Mouse (Mus musculus): ENCODE results near the gene Nnat.

Gene Nnat

DNA sequence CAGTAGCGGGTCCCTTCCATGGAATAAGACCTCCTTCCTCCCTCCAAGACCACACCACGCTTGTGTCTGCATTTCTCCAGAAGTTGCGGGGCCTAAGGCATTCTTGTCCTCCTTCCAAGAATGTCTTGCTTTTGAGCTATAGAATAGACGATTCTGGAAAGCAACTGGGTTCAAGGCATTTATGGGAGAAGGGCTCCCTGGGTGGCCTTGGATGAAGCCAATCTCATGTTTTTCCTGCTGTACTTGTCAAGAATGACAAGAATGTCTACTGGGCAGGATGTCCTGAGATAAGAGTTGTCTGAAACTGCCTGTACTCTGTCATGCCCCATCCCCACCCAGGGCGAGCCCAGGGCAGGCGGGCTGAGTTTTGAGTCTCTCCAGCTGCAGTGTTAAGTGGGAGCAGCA lies 41.6 kb downstream of the Nnat start:
- intact Hi-C loops (cut with DNase I), result loop anchor here (10.0 kb wide), 2 partner anchors 603 to 743 kb away; no protein-coding TSS in a partner anchor

DNA sequence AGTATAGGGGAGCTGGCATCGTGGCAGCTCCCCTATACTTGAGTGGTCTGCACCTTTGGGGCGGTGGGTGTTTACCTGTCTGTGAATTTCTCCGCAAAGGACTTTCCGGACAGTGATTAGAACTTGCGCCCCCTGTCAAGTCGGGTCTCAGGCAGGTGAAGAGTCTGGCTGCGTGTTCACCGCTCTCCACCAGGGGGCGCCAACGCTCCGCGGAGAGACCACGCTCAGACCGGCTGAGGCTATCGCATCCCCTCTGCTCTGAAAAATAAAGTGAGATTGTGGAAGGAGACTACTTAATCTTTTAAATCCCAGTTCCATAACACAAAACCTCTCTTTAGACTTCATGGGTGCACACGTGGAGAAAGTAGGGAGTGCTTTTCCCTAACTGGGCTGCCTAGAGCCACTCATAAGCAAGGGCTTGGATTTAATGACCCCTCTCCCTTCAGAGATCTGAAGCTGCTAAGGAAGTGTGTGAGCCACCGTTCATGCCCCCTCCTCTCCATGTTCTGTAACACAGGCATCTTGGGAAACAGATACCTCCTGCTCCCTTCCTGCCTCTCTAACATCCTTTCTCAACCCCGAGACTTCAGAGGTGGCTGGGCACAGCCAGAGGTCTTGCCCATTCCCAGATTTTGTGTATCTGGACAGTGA lies 45.3 kb downstream of the Nnat start:
- intact Hi-C loops (cut with DNase I), result loop anchor here (10.0 kb wide), 2 partner anchors 600 to 740 kb away; no protein-coding TSS in a partner anchor

DNA sequence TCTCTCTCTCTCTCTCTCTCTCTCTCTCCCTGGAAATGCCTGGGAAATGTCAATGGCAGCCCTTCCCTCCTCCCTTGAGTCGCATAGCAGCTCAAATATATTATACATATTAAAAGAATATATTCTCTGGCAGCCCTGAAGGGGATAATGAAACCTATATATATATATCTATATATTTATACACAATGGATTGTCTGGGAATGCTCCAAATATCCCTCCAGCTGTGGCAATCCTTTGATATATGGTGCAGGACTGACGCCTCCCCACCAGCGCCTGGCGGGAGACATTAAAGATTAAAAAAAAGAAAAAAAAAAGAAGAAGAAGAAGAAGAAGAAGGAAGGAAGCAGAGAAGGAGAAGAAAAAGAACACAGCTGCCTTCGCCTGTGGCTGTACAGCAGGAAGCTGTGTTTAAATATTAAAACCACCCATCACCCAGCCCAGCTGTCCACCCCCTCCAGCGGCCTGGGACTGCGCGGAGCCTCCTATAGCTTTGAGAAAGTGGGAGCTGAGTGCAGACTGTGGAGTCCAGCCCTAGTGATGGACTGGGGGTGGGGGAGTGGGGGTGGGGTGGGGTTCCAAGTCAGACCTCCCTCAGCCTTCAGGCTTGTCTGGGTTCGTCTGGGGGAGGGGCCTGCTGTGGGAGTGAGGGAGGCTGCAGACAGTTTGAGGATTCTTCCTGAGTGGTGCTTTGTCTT lies 47.8 kb downstream of the Nnat start:
- intact Hi-C loops (cut with DNase I), result loop anchor here (10.0 kb wide), 2 partner anchors 597 to 737 kb away; no protein-coding TSS in a partner anchor

DNA sequence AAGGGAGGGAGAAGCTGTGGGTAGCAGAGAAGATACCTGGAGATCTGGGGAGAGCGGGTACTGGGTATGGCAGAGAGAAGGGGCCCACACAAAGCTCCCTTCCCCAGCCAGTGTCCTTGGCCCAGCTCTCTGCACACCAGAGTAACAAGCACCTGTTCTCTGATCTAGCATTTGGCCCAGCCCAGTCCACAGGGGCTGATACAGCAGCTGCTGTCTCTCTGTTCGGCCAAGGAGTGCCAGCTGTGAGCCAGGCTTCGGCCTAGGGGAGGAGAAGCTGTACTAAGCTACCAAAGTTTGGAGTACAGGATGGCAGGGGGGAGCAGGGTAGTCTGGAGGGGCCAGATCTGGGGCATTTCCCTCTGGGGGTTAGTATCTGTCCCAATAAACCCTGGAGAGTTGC lies 51.9 kb downstream of the Nnat start:
- intact Hi-C loops (cut with DNase I), result no loop called here

Small RNAs within 50 kb of the gene (microRNA-seq; reads per million reads assigned to microRNA genes)
- gene Gm23134, result 0 reads per million in 2 experiments
